Mouse (Mus musculus) bone marrow, adult 2 months (tissue): Measurements from ENCODE around the gene Tent5d.

Experiments
- CTCF ChIP-seq: fragments of 200-500 bp; IDR thresholded peaks from 2 replicates; pipeline ENCODE4 v1.5.1; 2011; ENCODE audit warnings: low read length, control low read depth; ENCODE audit not compliant: control insufficient read depth, insufficient read depth
- POLR2A ChIP-seq: fragments of 200-500 bp; IDR thresholded peaks from 2 replicates; pipeline ENCODE4 v1.6.1; 2011; ENCODE audit warnings: low read depth, mild to moderate bottlenecking, control low read depth, low read length, borderline replicate concordance; ENCODE audit not compliant: control insufficient read depth

- no peak for TF ChIP-seq CTCF
- no peak for TF ChIP-seq POLR2A
Measured at GRCm38 (mm10) chrX:107812120-107812519, 19.7 kb downstream of the Tent5d start.
